Mouse (Mus musculus) left cerebral cortex, postnatal 4 days (tissue): ENCODE measurements around the gene Creb3l1. TPM values are rescaled to one million over a fixed set of nuclear protein-coding genes. Genes with fewer than 3 reads are reported as not detected.
A peak's percentile ranks its signal among the peaks of the same experiment; 100 is the strongest.

ENCODE experiments used
- DNase-seq: peaks from one replicate; pipeline ENCODE4 v3.0.0-alpha.2; 2022
- intact Hi-C: fragments of 180-260 bp; cut with DNase I; formaldehyde crosslinking; loops from one replicate; pipeline ENCODE4 v1.15.1; 2025
- total RNA-seq, 2 experiments: library from RNA; stranded (reverse); gene quantifications; 2 replicates each; pipeline ENCODE4 v1.2.3; 2021

Gene Creb3l1
- total RNA-seq, 2 experiments from 2014 or later, result 10.3 to 12.4 TPM

DNA sequence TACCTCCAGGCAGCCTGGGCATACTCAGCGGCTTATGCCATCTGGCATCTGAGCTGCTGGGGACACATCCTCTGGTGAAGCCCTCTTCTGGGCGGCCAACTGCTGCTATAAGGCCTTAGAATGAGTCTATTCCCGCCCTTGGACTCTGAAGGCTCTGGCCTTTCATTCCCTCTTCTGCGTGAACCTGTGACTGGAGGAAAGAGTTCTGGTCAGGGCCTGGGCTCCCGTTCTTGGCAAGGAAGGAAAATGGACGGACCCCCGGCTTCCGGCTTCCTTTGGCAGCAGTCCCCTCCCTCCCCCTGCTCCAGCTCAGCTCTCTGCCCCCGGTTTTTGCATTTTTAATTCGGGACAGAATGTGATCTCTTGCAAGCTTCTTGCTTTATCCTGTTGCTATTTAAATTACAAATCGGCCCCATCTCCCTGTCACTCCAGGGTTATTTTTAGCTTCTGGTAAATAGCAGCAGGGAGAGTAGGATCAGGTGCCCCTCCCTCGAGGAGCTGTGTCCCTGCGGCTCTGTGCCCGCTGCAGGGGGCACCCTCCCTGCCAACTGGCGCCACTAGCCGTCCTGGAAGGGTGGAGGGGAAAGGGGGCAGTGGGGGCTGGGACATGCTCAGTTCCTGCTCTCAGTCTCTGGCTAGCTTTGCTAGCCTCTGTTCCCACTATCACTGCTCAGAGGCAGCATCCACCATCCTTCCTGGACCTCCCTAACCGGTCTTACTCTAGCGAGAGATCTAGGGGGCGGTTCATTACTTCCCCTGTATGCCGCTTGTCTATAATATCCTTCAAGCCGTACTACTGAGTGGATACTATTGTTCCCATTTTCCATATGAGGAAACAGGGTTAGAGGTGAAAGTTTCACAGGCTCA, 52.8 kb downstream of the Creb3l1 start:
- intact Hi-C loops, result no loop called here
- peak; percentile 81 for DNase-seq

GRCm38 (mm10) chr2:91967962-91968361, 56.3 kb downstream of the Creb3l1 start:
- no peak for DNase-seq
- intact Hi-C loops, result no loop called here

GRCm38 (mm10) chr2:91966367-91966766, 57.9 kb downstream of the Creb3l1 start:
- intact Hi-C loops, result no loop called here
- DNase-seq, result no peak

- intact Hi-C loops, result no loop called here
- DNase-seq, result no peak
These were observed 58.9 kb downstream of the Creb3l1 start for GRCm38 (mm10) chr2:91965417-91965816.

DNA sequence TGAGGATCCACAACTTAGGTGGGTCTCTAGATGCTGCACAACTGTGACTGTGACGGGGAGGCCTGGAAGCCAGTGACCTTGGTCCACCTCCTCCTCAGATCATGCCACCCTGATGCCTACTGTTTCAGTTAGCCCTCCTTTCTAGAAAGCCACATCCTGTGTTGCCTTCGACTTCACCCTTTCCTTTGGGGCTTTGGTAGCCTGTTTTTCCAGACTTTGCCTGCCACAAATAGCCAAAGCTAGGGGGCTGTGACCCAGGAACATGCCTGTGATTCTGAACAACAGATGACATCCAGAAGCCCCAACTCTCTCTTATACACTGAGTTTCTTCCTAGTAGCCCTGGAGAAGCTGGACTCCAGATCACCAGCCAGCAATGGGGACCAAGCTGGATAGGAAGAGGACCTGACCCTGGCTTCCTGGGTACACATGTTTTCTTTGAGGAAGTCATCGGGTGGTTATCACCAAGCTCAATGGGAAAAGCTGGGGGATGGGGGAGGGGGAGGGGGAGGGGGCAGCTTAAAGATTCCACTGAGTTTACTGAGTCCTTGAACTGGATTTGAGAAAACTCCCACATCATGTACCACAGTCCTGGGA, 59.6 kb downstream of the Creb3l1 start:
- intact Hi-C loops, result no loop called here
- no peak for DNase-seq

DNA sequence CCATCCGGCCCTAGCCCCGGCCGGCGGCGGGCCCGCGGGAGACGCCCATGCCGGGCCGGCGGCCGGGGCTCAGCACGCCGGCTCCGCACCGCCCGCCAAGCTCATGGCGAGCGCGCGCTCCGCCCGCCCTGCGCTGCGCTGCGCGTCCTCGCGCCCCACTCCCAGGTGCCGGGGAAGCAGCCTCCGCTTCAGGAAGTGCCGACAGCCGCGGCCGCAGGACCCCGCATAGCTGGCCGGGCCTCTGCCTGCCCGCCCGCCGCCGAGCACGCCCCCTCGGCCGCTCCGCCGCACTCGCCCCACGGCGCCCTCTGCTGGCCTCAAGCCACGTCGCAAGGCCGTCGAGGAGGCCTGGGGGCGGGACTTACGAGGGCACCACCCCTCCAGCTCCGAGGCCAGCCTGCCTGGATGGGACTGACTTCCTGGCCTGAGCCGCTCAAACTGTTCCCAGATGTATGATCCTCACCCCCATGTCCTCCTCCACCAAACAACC, 60.8 kb downstream of the Creb3l1 start:
- intact Hi-C loops, result no loop called here
- DNase-seq, result peak; percentile 97

DNA sequence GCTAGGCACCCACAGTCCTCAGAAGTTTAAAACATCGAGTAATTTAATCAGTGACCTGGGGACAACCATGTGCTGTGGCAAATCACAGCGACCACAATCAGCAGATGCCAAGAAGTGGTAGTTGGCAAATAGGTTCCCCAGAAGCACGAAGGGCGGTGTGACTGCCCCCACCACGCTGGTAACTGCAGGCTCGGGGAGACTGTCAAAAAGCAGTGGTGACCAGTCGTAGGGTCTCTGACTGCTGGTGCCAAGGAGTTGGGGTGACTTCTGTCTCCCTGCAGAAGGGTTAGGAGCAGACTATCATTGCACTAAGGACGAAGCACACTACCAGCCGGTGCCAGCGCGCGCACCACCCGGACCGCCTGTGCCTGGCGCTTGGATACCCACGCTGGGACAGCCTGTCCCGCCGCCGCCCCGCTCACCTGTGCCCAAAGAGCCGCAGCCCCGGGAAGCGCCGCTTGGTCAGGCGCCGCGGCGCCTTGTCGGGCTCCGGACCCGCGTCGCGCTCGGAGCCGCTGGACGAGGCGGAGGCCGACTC, 61.4 kb downstream of the Creb3l1 start:
- no peak for DNase-seq
- intact Hi-C loops, result no loop called here

DNA sequence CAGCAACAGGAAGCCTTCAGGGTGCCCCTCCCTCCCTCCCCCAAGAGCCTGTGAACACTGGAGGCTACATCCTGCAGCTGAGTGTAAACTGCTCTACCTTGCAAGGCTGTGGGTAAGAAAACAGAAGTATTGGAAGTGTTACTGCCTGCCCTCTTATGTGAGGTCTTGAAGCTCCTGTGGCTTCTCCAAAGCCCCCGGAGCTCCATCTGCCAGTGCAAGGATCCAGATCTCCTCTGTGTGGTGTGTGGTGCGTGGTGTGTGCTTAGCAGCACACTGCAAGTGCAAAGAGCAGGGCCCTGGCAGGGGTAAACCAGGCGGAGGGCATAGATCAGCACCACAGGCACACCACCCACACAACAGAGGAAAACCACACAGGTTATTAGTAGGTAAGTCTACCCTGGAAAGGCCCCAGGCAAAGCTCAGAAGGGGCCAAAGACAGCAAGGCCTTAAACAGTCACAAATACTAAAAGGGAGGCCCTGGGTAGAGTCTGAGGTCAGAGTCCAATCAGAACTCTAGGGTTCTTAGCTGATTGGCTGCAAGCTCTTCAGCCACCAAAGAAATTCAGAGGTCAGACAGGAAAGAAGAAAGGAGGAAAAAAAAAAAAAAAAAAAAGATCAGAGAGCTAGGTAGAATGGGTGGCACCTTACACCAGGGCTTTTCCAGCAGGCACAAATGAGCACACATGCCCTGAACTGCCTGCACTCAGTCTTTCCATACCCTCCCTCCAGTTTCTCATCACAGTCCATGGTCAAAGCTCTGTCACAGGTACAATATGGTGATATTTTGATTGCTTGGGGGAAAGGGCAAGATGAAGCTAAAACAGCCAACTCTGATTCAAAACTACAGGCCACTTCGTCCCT, 62.2 kb downstream of the Creb3l1 start:
- intact Hi-C loops, result no loop called here
- no peak for DNase-seq

- intact Hi-C loops, result no loop called here
- no peak for DNase-seq
These were observed 63.8 kb downstream of the Creb3l1 start for GRCm38 (mm10) chr2:91960459-91960858.

DNA sequence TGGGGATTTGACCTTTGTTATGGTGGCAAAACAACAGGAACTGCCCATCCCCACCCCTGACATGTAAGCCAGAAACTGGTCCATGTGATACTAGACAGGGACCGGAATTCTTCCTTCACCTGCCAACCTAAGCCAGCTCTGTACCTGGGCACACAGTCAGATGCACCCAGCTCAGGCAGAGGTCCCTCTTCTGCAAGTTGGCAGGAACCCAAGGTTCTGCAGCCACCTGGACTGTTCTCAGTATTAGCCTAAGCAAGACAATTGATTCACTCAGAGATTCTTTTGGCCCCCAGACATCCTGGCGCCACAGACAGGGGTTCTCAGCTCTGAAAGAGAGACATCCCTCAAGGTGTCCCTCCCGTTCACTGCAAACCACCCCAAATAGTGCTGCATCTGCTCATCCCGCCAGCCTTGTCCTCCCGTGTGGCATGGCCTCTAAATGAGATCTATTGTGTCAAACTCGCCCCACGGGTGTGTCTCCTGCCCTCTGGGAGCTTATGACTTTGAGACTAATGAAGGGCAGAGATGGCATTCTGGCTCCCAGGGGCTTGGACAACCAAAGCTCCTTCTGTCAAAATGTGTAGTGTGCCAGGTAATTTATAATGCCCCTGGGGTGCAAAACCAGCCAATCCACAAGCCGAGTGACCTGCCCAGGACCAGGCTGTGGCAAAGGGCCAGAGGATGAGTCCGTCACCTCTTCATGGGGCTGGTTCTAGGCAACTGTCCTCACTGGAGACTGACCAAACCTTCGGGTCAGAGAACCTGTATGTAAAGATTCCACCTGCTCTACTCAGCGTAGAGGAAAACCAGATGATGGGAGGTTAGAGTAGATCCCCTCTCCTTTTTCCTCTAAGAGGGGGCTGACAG, 64.5 kb downstream of the Creb3l1 start:
- peak; percentile 74 for DNase-seq

GRCm38 (mm10) chr2:91958701-91959457, 65.4 kb downstream of the Creb3l1 start:
- no peak for DNase-seq
- intact Hi-C loops, result no loop called here

More for the DNA sequence above, 64.5 kb downstream of the Creb3l1 start:
- intact Hi-C loops, result no loop called here

- intact Hi-C loops, result no loop called here
- no peak for DNase-seq
These were observed 66.3 kb downstream of the Creb3l1 start for GRCm38 (mm10) chr2:91958049-91958448.

GRCm38 (mm10) chr2:91957096-91957495, 67.2 kb downstream of the Creb3l1 start:
- intact Hi-C loops, result no loop called here
- DNase-seq, result peak; percentile 69

DNA sequence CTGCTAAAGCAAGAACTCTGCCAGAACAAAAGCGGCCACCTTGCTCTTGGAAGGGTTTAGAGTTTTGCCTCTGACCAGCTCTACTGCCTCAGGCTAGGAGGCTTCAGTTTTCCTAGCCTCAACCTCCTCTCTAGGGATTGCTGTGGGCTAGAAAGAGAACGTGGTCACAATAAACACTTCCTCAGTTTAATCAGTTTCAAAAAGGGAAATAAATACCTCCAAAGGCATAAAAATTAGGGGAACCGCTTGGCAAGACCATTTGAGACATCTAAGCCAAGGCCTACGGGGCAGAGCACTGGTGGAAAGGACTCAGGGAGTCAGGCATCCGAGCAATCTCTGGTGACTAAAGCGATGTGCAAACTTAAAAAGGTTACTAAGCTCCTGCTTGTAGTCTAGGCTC, 68.4 kb downstream of the Creb3l1 start:
- DNase-seq, result no peak
- intact Hi-C loops, result no loop called here

DNA sequence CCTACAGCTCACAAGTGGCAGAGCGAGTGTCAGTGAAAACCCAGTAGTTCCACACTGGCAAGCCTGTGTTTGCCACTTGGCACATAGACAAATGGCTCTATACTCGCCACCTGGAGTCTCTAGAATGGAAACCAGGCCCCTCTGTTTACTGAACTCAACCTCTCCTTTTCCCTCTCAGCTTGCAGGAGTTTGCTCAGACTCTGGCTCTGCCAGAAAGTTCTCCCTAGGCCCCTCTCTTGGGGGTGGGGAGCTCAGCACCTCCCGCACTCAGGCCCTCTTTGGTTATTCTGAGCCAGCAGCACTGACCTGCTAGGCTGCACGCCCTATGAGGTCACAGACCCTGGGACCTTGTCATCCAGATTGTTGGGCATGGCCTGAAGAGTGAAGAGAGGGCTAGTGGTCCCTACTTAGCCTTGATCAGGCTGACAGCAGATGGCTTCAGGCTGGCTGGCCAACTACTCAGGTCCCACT, 69.1 kb downstream of the Creb3l1 start:
- DNase-seq, result no peak
- intact Hi-C loops, result no loop called here

GRCm38 (mm10) chr2:91953825-91954224, 70.5 kb downstream of the Creb3l1 start:
- intact Hi-C loops, result no loop called here
- DNase-seq, result no peak

DNA sequence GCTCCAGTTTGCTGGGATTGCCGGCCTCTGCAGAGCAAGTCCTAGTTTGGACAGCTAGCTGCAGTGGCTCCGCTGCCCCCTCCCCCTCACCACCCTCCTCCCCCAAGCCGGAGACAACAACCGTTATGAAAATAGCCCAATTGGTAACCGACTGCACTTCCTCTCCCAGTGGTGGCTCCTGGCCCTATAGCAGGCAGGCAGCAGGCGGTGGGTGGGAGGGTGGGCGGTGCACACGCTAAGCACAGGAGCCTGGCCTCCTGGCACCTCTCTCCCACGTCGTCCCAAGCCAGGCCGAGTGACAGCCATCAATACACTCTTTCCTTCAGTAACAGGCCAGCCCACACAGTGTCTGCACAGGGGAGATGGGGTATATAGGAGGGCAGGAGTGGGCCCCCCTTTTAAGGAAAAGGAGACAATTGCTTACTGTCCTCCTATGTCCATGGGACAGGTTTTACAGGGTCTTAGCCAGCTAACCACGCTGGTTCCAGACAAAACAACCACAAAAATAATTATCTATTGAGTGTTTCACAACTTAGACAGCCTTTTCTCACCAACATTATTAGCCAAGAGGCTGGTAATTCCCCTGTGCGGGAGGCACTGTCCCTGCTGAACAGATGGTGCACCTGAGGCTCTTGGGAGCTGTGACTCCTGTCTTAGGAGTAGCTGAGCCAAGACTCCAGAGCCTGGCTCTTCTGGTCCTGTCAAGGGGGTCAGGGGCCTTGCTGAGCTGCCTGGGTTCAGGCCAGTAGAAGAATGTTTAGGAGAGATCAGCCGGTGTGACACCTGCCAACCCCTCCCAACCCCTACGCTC, 73.8 kb downstream of the Creb3l1 start:
- intact Hi-C loops, result no loop called here

More for the DNA sequence above, 73.8 kb downstream of the Creb3l1 start:
- peak; percentile 71 for DNase-seq
